Mouse (Mus musculus): ENCODE data around the gene Vars2. TPM values are rescaled to one million over a fixed set of nuclear protein-coding genes. Genes with fewer than 3 reads are reported as not detected.

Gene Vars2
- polyA plus RNA-seq, 1 experiment from 2014 or later = 7.7 TPM

GRCm38 (mm10) chr17:35665957-35666515 is 1.4 kb downstream of the Vars2 start:
- DNase-seq (no peak), ATAC-seq (ENCODE audit: low read depth) (no peak)
- Histone ChIP-seq H3K27ac (no peak overlapping the region; the same call in 1 of the 2 replicates), H3K4me2 (peak overlapping the region; percentile 97; the same call in 1 of the 2 replicates), H3K4me1 (replicated peaks) (peaks cover 23% of the 10 kb centered on the region), H3K4me3 (replicated peaks) (no peak overlapping the region), H3K27me3 (no peaks in the 10 kb centered on the region), H3K9ac (no peak overlapping the region), H3K9me3 (replicated peaks) (no peaks in the 10 kb centered on the region), H3K36me3 (peaks cover 43% of the 10 kb centered on the region)
- 76% methylated on average over 17 of the region's 17 CpGs for WGBS (ENCODE audit: insufficient replicate concordance)

GRCm38 (mm10) chr17:35653086-35653485 is 14.3 kb downstream of the Vars2 start:
- no peak overlapping the region for H3K9ac ChIP-seq
- 65% methylated on average over 2 of the region's 2 CpGs for WGBS (ENCODE audit: insufficient replicate concordance)
- ATAC-seq (ENCODE audit: low read depth) = no peak
- H3K4me2 ChIP-seq = no peak overlapping the region
- DNase-seq = no peak
- H3K36me3 ChIP-seq = peaks cover 33% of the 10 kb centered on the region
- no peaks in the 10 kb centered on the region for H3K4me1 ChIP-seq (replicated peaks)
- peaks cover 4% of the 10 kb centered on the region; the same call in 1 of the 2 replicates for H3K27me3 ChIP-seq
- H3K4me3 ChIP-seq (replicated peaks) = no peak overlapping the region
- no peaks in the 10 kb centered on the region for H3K9me3 ChIP-seq (replicated peaks)
- no peak overlapping the region for H3K27ac ChIP-seq

- WGBS (ENCODE audit: insufficient replicate concordance) = 60% methylated on average over 2 of the region's 2 CpGs
- no peaks in the 10 kb centered on the region for H3K36me3 ChIP-seq
- no peak overlapping the region for H3K27ac ChIP-seq
- ATAC-seq (ENCODE audit: low read depth) (no peak), DNase-seq (no peak)
- peaks cover 15% of the 10 kb centered on the region for H3K27me3 ChIP-seq
- no peak overlapping the region for H3K4me3 ChIP-seq (replicated peaks)
- H3K9me3 ChIP-seq (replicated peaks) = no peaks in the 10 kb centered on the region
- no peaks in the 10 kb centered on the region for H3K4me1 ChIP-seq (replicated peaks)
- no peak overlapping the region for H3K4me2 ChIP-seq
- H3K9ac ChIP-seq = no peak overlapping the region
Measured at GRCm38 (mm10) chr17:35649429-35649828, 18.0 kb downstream of the Vars2 start.

GRCm38 (mm10) chr17:35643609-35644236 is 23.7 kb downstream of the Vars2 start, which contains the start of gene Mucl3:
Gene Mucl3, minus strand, starts transcription at chr17:35643695.
- Histone ChIP-seq H3K4me2 (no peak within 1 kb of the TSS), H3K9ac (no peak within 1 kb of the TSS), H3K27me3 (peaks cover 35% of the 10 kb centered on the region; the same call in 1 of the 2 replicates), H3K36me3 (no peaks in the 10 kb centered on the region), H3K9me3 (replicated peaks) (no peaks in the 10 kb centered on the region), H3K27ac (no peak within 1 kb of the TSS), H3K4me1 (replicated peaks) (no peaks in the 10 kb centered on the region), H3K4me3 (replicated peaks) (no peak within 1 kb of the TSS)
- no peak for DNase-seq
- 51% methylated on average over 13 of the region's 13 CpGs for WGBS (ENCODE audit: insufficient replicate concordance)
- ATAC-seq (ENCODE audit: low read depth) = no peak

- WGBS (ENCODE audit: insufficient replicate concordance) = 57% methylated on average over 6 of the region's 6 CpGs
- Histone ChIP-seq H3K36me3 (no peaks in the 10 kb centered on the region), H3K4me1 (replicated peaks) (0 out of 2 replicates have a peak, but pooled peaks cover 3% of the 10 kb centered on the region), H3K4me2 (no peak overlapping the region), H3K4me3 (replicated peaks) (no peak overlapping the region), H3K27me3 (peaks cover 43% of the 10 kb centered on the region), H3K27ac (no peak overlapping the region), H3K9me3 (replicated peaks) (no peaks in the 10 kb centered on the region), H3K9ac (no peak overlapping the region)
- no peak for DNase-seq
- ATAC-seq (ENCODE audit: low read depth) = no peak
Measured at GRCm38 (mm10) chr17:35639352-35639751, 28.0 kb downstream of the Vars2 start.

- Histone ChIP-seq H3K36me3 (no peaks in the 10 kb centered on the region), H3K4me3 (replicated peaks) (no peak overlapping the region), H3K9ac (no peak overlapping the region), H3K4me1 (replicated peaks) (0 out of 2 replicates have a peak, but pooled peaks cover 3% of the 10 kb centered on the region), H3K9me3 (replicated peaks) (no peaks in the 10 kb centered on the region), H3K4me2 (no peak overlapping the region), H3K27ac (no peak overlapping the region), H3K27me3 (peaks cover 36% of the 10 kb centered on the region)
- no peak for DNase-seq
- ATAC-seq (ENCODE audit: low read depth) = peak; percentile 45
- 17% methylated on average over 14 of the region's 14 CpGs for WGBS (ENCODE audit: insufficient replicate concordance)
Measured at GRCm38 (mm10) chr17:35638475-35639190, 28.8 kb downstream of the Vars2 start.

- Histone ChIP-seq H3K9ac (no peak overlapping the region), H3K36me3 (no peaks in the 10 kb centered on the region), H3K27me3 (peaks cover 30% of the 10 kb centered on the region), H3K4me3 (replicated peaks) (no peak overlapping the region), H3K9me3 (replicated peaks) (no peaks in the 10 kb centered on the region), H3K4me2 (no peak overlapping the region), H3K27ac (no peak overlapping the region), H3K4me1 (replicated peaks) (0 out of 2 replicates have a peak, but pooled peaks cover 3% of the 10 kb centered on the region)
- no peak for DNase-seq
- WGBS (ENCODE audit: insufficient replicate concordance) = 28% methylated on average over 5 of the region's 5 CpGs
- ATAC-seq (ENCODE audit: low read depth) = no peak
Measured at GRCm38 (mm10) chr17:35636363-35636762, 31.0 kb downstream of the Vars2 start.

- Histone ChIP-seq H3K27ac (no peak overlapping the region), H3K4me2 (peak overlapping the region; percentile 54), H3K4me1 (replicated peaks) (0 out of 2 replicates have a peak, but pooled peaks cover 3% of the 10 kb centered on the region), H3K9me3 (replicated peaks) (no peaks in the 10 kb centered on the region), H3K9ac (no peak overlapping the region), H3K27me3 (peaks cover 30% of the 10 kb centered on the region), H3K4me3 (replicated peaks) (peak overlapping the region; percentile 21; the same call in 1 of the 2 replicates), H3K36me3 (no peaks in the 10 kb centered on the region)
- 3% methylated on average over 15 of the region's 15 CpGs for WGBS (ENCODE audit: insufficient replicate concordance)
- DNase-seq (peak; percentile 17), ATAC-seq (ENCODE audit: low read depth) (no peak)
Measured at GRCm38 (mm10) chr17:35635699-35636111, 31.7 kb downstream of the Vars2 start.

GRCm38 (mm10) chr17:35635202-35635601 is 32.2 kb downstream of the Vars2 start:
- Histone ChIP-seq H3K4me2 (no peak overlapping the region), H3K9me3 (replicated peaks) (no peaks in the 10 kb centered on the region), H3K4me3 (replicated peaks) (no peak overlapping the region), H3K27ac (no peak overlapping the region), H3K36me3 (no peaks in the 10 kb centered on the region), H3K4me1 (replicated peaks) (0 out of 2 replicates have a peak, but pooled peaks cover 3% of the 10 kb centered on the region), H3K27me3 (peaks cover 30% of the 10 kb centered on the region), H3K9ac (no peak overlapping the region)
- ATAC-seq (ENCODE audit: low read depth) = no peak
- WGBS (ENCODE audit: insufficient replicate concordance) = 67% methylated on average over 3 of the region's 3 CpGs
- no peak for DNase-seq

- Histone ChIP-seq H3K27ac (no peak overlapping the region), H3K4me1 (replicated peaks) (0 out of 2 replicates have a peak, but pooled peaks cover 3% of the 10 kb centered on the region), H3K4me3 (replicated peaks) (no peak overlapping the region), H3K27me3 (peaks cover 25% of the 10 kb centered on the region), H3K9ac (no peak overlapping the region), H3K9me3 (replicated peaks) (no peaks in the 10 kb centered on the region), H3K36me3 (no peaks in the 10 kb centered on the region), H3K4me2 (no peak overlapping the region)
- ATAC-seq (ENCODE audit: low read depth) = no peak
- WGBS (ENCODE audit: insufficient replicate concordance) = 0% methylated on average over 1 of the region's 1 CpGs
- DNase-seq = no peak
Measured at GRCm38 (mm10) chr17:35633992-35634391, 33.4 kb downstream of the Vars2 start.

GRCm38 (mm10) chr17:35626537-35626936 is 40.9 kb downstream of the Vars2 start, which contains the start of gene Gm9573:
Gene Gm9573, minus strand, starts transcription at chr17:35626637.
- Histone ChIP-seq H3K27me3 (peaks cover 3% of the 10 kb centered on the region; the same call in 1 of the 2 replicates), H3K9me3 (replicated peaks) (no peaks in the 10 kb centered on the region), H3K36me3 (no peaks in the 10 kb centered on the region), H3K9ac (no peak within 1 kb of the TSS), H3K4me3 (replicated peaks) (no peak within 1 kb of the TSS), H3K4me2 (no peak within 1 kb of the TSS), H3K27ac (no peak within 1 kb of the TSS), H3K4me1 (replicated peaks) (no peaks in the 10 kb centered on the region)
- ATAC-seq (ENCODE audit: low read depth) (no peak), DNase-seq (no peak)
- WGBS (ENCODE audit: insufficient replicate concordance) = 67% methylated on average over 7 of the region's 7 CpGs
